Comparison of ENCODE assay signal across 8 mouse cellular contexts in genomic region chr1:155558012-155558842, GRCm38 (mm10). TPM values are rescaled to one million over a fixed set of nuclear protein-coding genes. Genes with fewer than 3 reads are reported as not detected.
DNase-seq lines count a peak whose midpoint lies in the region; ATAC-seq and TF ChIP-seq lines count a peak whose summit lies in the region.

Gene Acbd6, plus strand, starts transcription at chr1:155558120.

- peaks cover 39% of the 10 kb centered on the region for H3K4me1 ChIP-seq in G1E (ENCODE audit: insufficient read depth, low read depth, low read length)
- peaks cover 11% of the 10 kb centered on the region for H3K4me1 ChIP-seq in lung, embryonic 16.5 days (replicated peaks; ENCODE audit: control insufficient read depth, insufficient read depth, low read length)

- H3K9me3 ChIP-seq in G1E (replicated peaks), result no peaks in the 10 kb centered on the region; the same call in 1 of the 2 replicates
- H3K9me3 ChIP-seq in lung, embryonic 16.5 days (ENCODE audit: control insufficient read depth, low read length), result no peaks in the 10 kb centered on the region

- peak within 1 kb of the TSS; percentile 90 for H3K4me2 ChIP-seq in lung, embryonic 16.5 days (ENCODE audit: low read depth, low read length)

- peak; percentile 79 for ATAC-seq in G1E (ENCODE audit: extremely low read depth, insufficient number of reproducible peaks, low FRiP score, poor library complexity, severe bottlenecking)
- ATAC-seq in hematopoietic stem cell, adult 5-6 weeks (replicated peaks in 1 of 2; ENCODE audit: insufficient read depth in 1 of 2, low FRiP score in 2 of 2, low TSS enrichment in 1 of 2, low read depth in 1 of 2, poor library complexity in 2 of 2, severe bottlenecking in 2 of 2), result peak; percentile 77 to 87
- peak; percentile 96 for ATAC-seq in lung, embryonic 16.5 days (ENCODE audit: low read depth)

- peak within 1 kb of the TSS; percentile 98 for H3K9ac ChIP-seq in lung, embryonic 16.5 days (ENCODE audit: low read length)

- peak; percentile 87 for DNase-seq in G1E (ENCODE audit: low spot score)
- DNase-seq in cerebellum, adult 18-20 months, result peak; percentile 85
- DNase-seq in forelimb bud, embryonic 11.5 days (ENCODE audit: low read depth, low spot score), result peak; percentile 83
- peak; percentile 75 for DNase-seq in layer of hippocampus, adult 9-10 months (ENCODE audit: low spot score)
- peak; percentile 58 for DNase-seq in ovary, postnatal 10 days (ENCODE audit: low spot score)
- peak; percentile 67 to 74 for DNase-seq in thymus, postnatal 10 days (ENCODE audit: low spot score in 2 of 2)

- peak within 1 kb of the TSS; percentile 78 for H3K27ac ChIP-seq in lung, embryonic 16.5 days (ENCODE audit: low read length)

- H3K27me3 ChIP-seq in G1E (ENCODE audit: insufficient read depth, low read length), result no peaks in the 10 kb centered on the region
- H3K27me3 ChIP-seq in lung, embryonic 16.5 days (ENCODE audit: control insufficient read depth, insufficient read depth, low read depth, low read length), result no peaks in the 10 kb centered on the region

- H3K4me3 ChIP-seq in G1E (ENCODE audit: low read depth, low read length), result peak within 1 kb of the TSS; percentile 98
- H3K4me3 ChIP-seq in lung, embryonic 16.5 days (ENCODE audit: low read length), result peak within 1 kb of the TSS; percentile 99

- no peak for TF ChIP-seq CTCF in G1E (IDR thresholded peaks at IDR 0.05; ENCODE audit: low read depth, low read length)

- under 1% methylated on average over 81 of the region's 83 CpGs for WGBS in lung, embryonic 16.5 days

- H3K36me3 ChIP-seq in G1E (replicated peaks), result peaks cover 20% of the 10 kb centered on the region
- H3K36me3 ChIP-seq in lung, embryonic 16.5 days (ENCODE audit: control insufficient read depth, insufficient read depth, low read length), result no peaks in the 10 kb centered on the region

RNA-seq across cellular contexts. Expression of gene Acbd6, which starts in this region (rescaled TPM):
- total RNA-seq in G1E (2014; fragmentation: Nextera tagmentation), result 74.8 and 86.7 TPM in 2 replicates
- total RNA-seq in G1E (2017), result 47.0 and 74.8 TPM in 2 replicates
- polyA plus RNA-seq in G1E (2012), result 445 and 569 TPM in 2 replicates
- total RNA-seq in hematopoietic stem cell, adult 5-6 weeks (2017), result 26.7 and 36.8 TPM in 2 replicates
- 54.0 and 58.7 TPM in 2 replicates for polyA plus RNA-seq in lung, embryonic 16.5 days (2015; fragmentation: Nextera tagmentation; extraction: Ambion mirVana)

Comparison
In these comparisons a context has a peak if more than half of its experiments do, and no peak if none do; other contexts are left out.
1. Peak in every context shown above with its lines: DNase-seq, ATAC-seq, H3K4me3 ChIP-seq and H3K27ac ChIP-seq.